Mouse (Mus musculus) mouse embryonic stem cell (cell line): Measurements from ENCODE around the gene Fam49a.

Experiments used
- in situ Hi-C, 2 experiments: fragments of 300-500 bp; cut with MboI; formaldehyde crosslinking; loops; 1 replicate in 1 of 2; 3 replicates in 1 of 2; pipeline ENCODE4 v1.14.3; 2019 to 2020; ENCODE audit warnings: low sequenced_read_pairs in 2 of 2, low pct_unique_long_range_greater_than_20kb in 1 of 2, mixed read lengths in 1 of 2; ENCODE audit not compliant: unreplicated experiment in 1 of 2

Gene Fam49a

DNA sequence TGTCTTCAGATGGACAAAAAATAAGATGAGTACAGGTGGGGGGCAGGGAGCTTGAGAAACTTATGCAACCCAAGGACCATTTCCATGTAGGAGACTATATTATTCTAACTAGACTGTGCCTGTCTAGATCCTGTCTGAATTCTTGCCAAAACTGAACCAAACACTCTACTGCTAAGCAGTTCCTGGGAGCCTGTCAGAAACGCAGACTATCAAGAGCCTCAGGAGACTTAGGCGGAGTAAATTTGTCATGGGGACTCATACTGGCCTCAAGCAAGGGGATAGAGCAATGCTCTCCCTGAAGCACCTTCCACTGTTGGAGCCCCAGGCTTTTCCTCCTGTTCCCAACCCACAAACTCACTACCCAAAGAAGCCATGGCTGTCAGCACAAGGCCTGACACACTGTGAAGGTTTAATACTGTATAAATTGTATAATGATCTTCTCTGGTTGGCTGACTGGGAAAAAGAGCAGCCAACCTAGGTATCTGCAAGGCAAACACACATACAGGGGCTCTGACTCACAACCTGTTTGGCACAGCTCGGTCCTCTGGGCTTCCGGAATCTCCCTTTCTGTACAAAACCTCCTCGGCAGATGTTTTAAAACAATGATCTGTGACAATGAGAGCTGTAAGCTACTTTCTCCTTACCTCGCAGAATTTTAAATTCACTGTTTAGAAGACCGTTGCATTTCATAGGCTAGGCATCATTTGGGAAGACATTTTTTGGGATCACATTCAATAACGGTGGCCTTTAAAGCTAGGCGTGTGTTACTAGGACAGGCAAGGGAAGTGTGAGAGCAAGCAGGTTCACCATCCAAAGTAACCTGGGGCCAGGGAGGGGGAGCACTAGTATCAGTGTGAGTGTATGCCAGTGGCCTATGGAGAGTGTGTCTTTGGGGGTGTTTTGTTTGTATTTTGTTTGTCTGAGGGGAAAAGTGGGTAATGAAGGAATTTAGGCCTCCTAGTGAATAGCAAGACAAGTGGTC is 669 bp upstream of the Fam49a start:
- in situ Hi-C loops: no loop called here

- in situ Hi-C loops: no loop called here
These were observed 1.4 kb downstream of the Fam49a start for GRCm38 (mm10) chr12:12263371-12263791.

DNA sequence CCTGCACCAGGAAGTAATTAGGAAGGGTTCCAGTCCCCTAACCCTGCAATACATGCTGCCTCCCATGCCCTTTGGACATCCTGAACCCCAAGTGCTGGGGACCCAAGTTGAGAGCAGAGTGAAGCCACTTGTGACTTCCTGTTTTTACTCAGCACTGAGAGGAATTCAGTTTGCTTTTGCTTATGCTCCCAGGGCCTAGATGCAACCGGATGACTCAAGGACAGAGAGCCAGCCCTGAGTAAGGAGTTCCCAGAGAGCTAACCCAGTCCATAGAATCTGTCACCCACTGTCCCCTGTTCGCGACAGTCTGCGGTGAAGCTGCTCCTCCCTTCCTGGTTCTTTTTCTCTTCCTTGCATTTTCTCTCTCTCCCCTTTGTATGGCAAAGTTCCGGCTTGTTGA is 2.2 kb downstream of the Fam49a start:
- in situ Hi-C loops: no loop called here

GRCm38 (mm10) chr12:12266552-12266951 is 4.6 kb downstream of the Fam49a start:
- in situ Hi-C loops: no loop called here

DNA sequence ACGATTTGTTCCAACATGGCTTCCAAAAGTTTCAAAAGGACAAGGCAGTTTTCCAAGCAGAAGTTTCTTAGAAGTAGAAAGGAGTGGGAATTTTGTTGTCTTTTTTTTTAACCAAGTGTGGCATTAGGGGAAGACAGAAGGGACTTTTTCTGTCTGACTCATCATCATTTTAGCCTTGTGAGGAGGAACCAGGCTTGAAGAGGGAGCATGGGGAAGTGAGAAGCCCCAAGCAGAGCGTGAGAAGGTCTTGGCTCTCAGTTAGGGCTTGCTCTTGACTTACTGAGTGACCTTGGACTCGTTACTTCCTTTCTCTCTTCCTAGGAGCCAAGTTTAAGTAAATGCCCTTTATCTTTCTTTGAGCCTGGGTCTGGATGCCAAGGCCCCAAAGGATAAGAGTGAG is 8.6 kb downstream of the Fam49a start:
- in situ Hi-C loops: no loop called here

DNA sequence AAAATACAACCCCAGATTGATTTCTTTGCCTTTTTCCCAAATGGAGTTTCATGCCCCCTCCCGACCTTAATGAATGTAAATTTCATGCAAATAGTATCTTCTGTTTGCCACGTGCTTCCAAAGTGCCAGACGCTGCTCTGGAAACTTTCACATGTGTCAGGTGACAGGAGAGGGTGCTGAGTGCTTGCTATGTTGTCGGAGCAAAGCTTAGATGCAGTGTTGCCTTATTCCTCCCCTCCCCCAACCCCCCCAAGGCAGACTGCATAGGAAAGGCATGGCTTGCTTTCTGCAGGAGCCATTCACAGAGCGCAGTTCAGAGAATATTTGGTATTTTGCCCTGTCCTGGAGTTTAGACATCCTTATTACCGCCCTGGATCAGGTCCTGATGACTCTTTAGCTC is 12.2 kb downstream of the Fam49a start:
- in situ Hi-C loops: no loop called here

DNA sequence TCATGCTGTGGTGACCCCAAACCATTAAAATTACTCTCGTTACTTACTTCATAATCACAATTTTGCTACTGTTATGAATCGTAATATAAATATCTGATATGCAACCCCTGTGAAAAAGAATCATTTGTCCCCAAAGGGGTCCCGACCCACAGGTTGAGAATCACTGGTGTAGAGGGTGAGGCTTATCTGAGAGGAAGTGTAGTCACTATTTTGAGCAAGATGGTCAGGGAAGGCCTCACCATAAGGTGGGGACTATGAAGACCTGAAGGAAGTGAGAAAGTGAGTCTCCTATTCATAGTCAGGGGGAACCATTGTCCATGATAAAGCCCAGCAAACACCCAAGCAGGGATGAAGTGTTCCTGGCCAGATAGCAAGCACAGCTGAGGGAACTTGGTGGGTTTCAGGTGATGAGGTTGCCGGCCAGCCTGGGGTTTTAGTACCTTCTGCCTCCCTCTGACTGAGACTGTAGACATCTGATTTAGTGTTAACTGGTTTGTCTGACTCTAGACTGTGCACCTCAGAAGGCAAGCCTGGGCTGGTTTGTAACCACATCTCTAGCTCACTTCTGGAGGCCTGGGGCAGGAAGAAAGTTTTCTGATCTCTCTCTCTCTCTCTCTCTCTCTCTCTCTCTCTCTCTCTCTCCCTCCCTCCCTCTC is 13.3 kb downstream of the Fam49a start:
- in situ Hi-C loops: no loop called here

DNA sequence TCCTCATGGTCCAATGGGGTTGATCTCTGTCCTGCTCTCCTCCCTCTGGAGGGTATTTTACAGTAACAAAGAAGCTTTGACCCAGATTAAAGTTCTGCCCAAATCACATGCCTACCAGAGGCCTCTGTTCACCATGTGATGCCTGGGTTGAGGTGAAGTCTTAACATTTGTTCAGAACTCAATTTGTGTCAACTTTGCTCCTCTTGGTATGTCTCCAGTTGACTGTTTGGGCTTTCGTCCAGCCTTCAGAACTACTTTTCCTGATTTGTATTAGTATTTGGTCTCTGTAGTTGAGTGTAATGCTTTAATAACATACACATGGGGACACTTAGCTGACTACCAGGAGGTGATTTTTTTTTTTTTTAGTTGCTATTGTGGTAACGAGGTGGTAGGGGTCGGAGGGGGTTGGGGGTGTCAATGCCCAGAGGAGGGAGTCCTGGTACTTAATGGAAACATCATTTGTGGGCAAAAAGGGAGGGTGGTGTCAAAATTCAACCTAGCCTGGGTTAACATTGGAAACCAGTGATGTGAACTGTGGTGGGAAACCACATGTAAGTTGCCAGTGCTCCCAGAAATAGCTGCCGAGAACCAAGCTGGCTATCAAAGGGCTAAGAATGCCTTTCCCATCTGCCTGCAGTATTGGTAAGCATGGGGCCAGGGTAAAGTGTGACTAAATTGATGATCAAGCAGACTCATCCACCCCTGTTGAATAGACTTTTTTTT is 16.0 kb downstream of the Fam49a start:
- in situ Hi-C loops: no loop called here

DNA sequence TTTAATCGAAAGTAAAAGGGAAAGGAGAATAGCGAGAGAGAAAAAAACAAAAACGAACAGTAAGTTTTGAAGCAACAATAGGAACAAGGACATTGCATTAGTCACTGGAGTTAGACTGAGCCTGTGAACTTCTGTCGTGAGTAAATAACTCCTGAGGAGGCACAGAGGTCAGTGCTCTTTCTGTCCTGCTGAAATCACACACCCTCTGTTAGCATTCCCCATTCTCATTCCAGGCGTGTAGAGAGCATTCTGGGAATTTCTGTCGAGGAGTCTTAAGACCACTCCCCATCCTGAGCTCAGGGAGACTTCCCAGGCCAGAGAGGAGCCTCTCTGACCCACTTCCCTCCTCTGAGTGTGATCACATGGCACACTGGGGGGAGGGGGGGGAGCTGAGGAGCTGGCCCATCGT is 16.5 kb downstream of the Fam49a start:
- in situ Hi-C loops: no loop called here

DNA sequence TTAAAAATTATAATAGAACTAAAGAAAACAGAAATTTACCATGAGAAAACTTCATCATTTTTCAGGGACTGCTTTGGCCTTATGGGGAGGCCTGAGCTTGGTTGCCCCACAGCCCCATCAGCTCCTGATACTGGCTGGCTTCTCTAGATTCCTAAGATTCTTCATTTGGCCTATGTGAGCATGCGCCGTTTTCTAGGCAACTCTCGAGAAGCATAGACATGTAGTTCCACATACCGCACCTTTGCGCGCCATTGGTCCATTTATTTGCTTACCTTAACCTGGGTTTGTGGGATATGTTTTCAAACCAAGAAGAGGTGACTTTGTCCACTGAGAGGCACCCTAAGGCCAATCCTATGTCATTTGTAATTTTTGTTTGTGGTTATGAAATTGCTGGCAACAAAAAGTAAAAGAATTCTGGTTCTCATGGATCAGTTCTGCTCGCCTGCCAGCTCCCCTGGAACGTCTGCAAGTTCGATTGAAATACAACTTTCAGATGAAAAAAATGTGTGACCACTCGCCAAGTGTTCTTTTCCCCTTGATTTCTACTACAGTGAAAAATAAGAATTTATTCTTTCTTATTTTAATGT is 21.9 kb downstream of the Fam49a start:
- in situ Hi-C loops: no loop called here

GRCm38 (mm10) chr12:12284521-12284920 is 22.6 kb downstream of the Fam49a start:
- in situ Hi-C loops: no loop called here

GRCm38 (mm10) chr12:12287131-12287786 is 25.3 kb downstream of the Fam49a start:
- in situ Hi-C loops: no loop called here

DNA sequence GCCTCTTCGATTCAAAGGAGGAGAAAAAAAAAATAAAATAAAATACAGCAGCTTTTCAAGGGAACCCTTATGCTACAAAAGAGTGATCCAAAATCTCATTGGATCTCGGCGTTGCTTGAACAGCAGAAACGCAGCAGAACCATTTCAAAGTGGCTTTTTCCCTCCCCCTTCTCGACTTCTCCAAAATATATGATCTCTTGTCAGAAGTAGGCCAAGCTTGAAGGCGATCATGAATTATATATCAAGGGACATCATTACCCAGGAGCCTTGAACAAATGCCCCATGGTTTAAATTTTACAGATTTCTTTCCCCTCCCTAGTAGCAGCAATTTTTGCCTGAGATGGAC is 25.8 kb downstream of the Fam49a start:
- in situ Hi-C loops: no loop called here

DNA sequence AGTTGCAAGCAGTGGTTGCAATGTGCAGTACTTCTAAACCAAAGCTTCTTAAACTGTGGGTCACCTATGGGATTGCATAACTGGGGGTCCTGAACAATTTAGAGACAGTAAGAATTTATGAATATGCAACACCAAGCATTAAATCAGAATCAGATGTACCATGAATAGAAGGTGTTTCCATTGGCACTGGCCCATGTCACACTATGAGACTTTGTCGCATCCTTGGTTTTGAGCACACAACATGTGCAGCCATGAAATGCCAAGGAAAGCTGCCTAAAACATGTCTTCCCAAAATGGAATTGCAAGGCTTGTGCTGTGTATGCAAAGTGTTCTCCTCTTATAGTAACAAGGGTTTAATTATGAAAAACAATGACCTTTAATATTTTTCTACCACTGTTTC is 26.6 kb downstream of the Fam49a start:
- in situ Hi-C loops: no loop called here

GRCm38 (mm10) chr12:12289636-12290035 is 27.7 kb downstream of the Fam49a start:
- in situ Hi-C loops: no loop called here

GRCm38 (mm10) chr12:12292043-12292618 is 30.2 kb downstream of the Fam49a start:
- in situ Hi-C loops: no loop called here

DNA sequence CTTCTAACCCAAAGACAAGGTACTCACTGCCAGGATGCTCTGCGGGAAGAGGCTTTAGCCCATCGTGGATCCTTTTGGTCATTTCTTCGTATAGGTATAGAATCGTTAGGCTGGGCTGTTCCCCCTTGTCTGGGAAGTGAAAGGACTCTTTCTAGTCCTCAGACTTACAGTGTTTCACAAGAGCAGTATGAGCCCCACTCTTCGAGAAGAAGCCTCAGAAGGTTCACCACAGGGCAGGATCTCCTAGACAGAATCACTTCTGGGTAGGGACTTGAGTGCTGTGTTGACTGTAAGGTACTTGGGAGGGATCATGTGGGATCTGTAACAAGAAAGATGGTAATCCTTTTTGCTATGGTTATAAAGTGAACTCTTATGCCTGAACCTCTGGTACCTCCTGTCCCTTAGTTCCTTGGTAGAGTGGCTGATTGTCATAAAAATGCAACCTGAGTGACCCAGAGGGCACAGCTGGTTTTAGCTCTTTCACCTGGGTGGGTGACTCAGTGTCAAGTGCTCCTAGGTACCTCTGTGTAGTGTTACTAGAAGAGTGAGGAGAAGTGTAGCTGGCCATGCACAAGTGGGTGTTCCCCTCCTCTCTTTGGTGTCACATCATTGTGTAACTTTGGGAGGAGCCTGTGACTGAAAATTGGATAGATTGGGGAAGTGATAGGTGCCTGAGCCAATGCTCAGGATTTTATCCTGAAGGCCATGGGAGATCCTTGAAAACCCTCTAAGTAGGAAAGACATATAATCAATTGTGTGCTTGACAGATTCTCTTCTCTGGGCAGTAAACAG is 32.6 kb downstream of the Fam49a start:
- in situ Hi-C loops: no loop called here
